Mouse (Mus musculus): ENCODE measurements around the gene Setd5. TPM values are rescaled to one million over a fixed set of nuclear protein-coding genes. Genes with fewer than 3 reads are reported as not detected.

Setd5 gene
- 100 to 1,000 TPM; 116 to 119 TPM for total RNA-seq (2021)
- long read RNA-seq, experiment 1, full-length matches to known transcripts, result 3 of 11 reads
- long read RNA-seq, experiment 1, partial matches to known transcripts, result 2 of 11 reads
- long read RNA-seq, experiment 1, other reads (novel, unspliced or antisense), result 6 of 11 reads
- long read RNA-seq, experiment 2, full-length matches to known transcripts, result 1 of 8 reads
- long read RNA-seq, experiment 2, partial matches to known transcripts, result 0 of 8 reads
- long read RNA-seq, experiment 2, other reads (novel, unspliced or antisense), result 7 of 8 reads

DNA sequence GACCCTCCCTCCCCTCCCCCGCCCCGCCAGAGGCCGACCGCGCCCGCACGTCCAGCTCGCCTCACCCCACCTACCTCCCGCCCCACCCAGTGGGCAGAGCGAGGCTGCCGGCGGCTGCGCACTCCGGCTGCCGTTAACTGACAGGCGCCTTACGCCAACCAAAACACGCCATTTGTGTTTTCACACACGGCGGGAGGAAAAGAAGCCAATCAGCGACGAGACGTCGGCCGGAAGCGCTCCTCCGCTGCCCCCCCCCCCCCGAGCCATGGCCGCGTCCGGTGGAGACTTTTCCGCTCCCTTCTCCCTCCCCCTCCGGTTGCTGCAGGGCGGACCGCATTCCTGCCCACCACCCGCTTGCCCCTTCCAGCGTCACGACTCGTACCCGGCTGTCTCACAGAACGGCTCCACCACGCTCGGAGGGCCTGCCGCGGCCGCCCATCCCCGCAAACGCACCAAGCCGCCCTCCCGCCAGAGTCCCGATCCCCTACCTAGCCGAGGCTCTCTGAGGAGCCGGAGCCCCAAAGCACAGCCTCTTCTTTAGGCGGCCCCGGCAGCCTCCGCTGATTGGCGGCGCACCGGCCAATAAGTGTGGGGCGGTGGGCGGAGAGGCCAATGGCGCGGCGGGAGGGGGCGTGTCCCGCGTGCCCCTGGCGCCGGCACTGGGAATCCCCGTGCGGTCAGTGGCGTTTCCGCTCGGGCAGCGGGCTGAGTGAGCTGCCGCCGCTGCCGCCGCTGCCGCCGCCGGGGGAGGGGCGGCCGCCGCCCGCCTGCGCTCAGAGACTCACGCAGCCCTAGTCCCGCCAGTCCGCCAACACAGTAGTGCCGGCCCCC is at the start of gene Setd5:
Gene Setd5 (plus strand): TSS at position 680 of the 831 bp plus-strand sequence.
- intact Hi-C loops (cut with DNase I), result loop anchor here (1.0 kb wide), 3 partner anchors 22 to 229 kb away; partner anchors contain the start of gene Thumpd3
- TF ChIP-seq CTCF (IDR thresholded peaks at IDR 0.05), result no peak

DNA sequence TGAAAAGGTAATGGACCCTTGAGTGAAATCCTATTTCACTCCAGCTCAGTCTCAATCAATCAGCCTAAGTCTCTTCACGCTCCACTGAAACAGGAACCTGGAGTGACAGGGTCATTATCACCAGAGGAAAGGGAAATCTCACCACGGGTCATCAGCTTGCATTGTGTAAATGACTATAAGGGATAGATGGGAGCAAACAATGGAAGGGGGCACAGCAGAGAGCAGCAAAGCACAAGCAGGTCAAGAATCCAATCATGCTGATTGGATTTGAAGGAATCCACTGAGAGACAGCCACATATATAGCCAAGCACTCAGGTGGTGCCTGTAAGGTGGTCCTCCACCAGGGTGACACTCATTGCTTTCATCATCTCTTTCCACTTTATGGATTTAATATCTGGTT is 49.7 kb upstream of the Setd5 start:
- DNase-seq (ENCODE audit: extremely low spot score in 1 of 2, low spot score in 2 of 2), result no peak
- Histone ChIP-seq H3K4me3 (no peak overlapping the region), H3K27ac (no peak overlapping the region)
- intact Hi-C loops (cut with DNase I), result no loop called here
- TF ChIP-seq CTCF (IDR thresholded peaks at IDR 0.05), result no peak

More for the DNA sequence above, at the start of gene Setd5:
- Histone ChIP-seq H3K4me3 (peak within 1 kb of the TSS; percentile 78), H3K27ac (peak within 1 kb of the TSS; percentile 99)
- peak; percentile 98 to 99 for DNase-seq (ENCODE audit: extremely low spot score in 1 of 2, low spot score in 2 of 2)

- H3K27ac ChIP-seq, result 0 out of 2 replicates have a peak overlapping the region, but pooled peaks have one; percentile 44
- no peak overlapping the region for H3K4me3 ChIP-seq
- no peak for TF ChIP-seq CTCF (IDR thresholded peaks at IDR 0.05)
- intact Hi-C loops (cut with DNase I), result no loop called here
- DNase-seq (ENCODE audit: extremely low spot score in 1 of 2, low spot score in 2 of 2), result no peak
These were observed 48.2 kb upstream of the Setd5 start for GRCm38 (mm10) chr6:113029006-113029405.

GRCm38 (mm10) chr6:113030553-113030952 is 46.6 kb upstream of the Setd5 start:
- H3K4me3 ChIP-seq, result no peak overlapping the region
- no peak for DNase-seq (ENCODE audit: extremely low spot score in 1 of 2, low spot score in 2 of 2)
- H3K27ac ChIP-seq, result peak overlapping the region; percentile 40
- no peak for TF ChIP-seq CTCF (IDR thresholded peaks at IDR 0.05)
- intact Hi-C loops (cut with DNase I), result no loop called here

DNA sequence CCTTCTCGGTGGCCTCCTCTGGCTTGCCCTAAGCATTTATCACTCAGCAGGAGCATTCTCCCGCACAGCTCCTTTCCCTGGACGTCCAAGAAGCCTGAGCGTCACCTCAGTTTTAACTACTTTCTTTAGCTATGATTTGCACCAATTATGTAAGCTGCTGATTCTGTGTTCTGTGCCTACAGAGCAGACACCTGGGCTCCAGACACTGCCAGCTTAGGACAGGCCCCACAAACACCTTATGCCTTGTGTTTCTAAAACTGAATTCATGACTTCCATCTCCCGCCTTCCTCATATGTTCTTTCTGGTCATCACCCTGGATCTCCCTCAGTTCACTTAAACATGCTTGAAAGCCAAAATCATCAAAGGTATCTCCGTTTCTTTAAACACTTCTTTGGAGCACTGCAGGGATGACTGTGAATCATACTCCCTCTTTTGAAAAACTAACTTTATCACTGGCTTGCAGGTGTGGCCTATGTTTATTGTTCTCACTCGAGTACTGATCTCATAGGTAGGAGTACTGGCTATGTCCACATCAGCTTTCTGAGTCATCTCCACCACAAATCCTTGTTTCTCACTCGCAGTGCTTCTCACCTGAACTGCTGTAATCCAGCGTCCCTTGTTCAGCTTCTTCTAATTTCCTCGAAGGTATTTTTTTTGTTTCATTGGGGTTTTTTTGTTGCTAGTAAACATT is 46.0 kb upstream of the Setd5 start:
- Histone ChIP-seq H3K27ac (peak overlapping the region; percentile 40), H3K4me3 (no peak overlapping the region)
- DNase-seq (ENCODE audit: extremely low spot score in 1 of 2, low spot score in 2 of 2), result no peak
- intact Hi-C loops (cut with DNase I), result no loop called here
- TF ChIP-seq CTCF (IDR thresholded peaks at IDR 0.05), result no peak

DNA sequence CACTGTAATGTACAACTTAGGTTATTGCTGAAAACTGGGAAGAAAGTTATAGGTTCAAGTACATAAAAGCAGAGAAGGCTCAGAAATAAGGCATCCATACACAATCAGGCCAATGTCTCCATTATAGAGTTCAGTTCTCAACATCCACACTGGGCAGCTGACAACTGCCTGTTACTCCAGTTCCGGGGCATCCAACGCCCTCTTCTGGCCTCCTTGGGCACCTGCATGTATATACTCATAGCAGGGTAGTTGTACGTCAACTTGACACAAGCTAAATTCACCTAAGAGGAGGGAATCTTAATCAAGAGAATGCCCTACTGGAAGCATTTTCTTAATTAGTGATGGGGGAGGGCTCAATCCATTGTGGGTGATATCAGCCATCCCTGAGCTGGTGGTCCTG is 45.0 kb upstream of the Setd5 start:
- no peak overlapping the region for H3K4me3 ChIP-seq
- no peak overlapping the region for H3K27ac ChIP-seq
- intact Hi-C loops (cut with DNase I), result no loop called here
- TF ChIP-seq CTCF (IDR thresholded peaks at IDR 0.05), result no peak; the same call in 1 of the 2 replicates
- no peak for DNase-seq (ENCODE audit: extremely low spot score in 1 of 2, low spot score in 2 of 2)

DNA sequence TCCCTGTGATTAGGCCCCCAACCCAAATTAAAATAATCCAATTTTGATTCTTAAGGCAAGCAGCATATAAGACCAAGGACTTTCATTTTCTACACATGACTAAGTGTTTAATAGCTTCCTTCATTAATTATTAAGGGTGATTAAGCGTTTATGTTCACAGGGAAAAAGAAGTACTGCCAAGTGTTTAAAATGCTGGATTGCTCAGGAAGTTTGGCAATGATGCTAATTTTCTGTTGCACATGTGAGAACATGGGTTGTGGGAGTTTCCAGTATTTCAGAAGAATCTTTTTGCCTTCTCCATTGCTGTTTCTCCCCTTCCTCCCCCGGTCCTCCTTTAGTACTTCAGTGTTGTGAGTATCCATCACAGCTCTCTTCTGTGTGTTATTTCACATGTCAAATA is 44.0 kb upstream of the Setd5 start:
- Histone ChIP-seq H3K4me3 (no peak overlapping the region), H3K27ac (no peak overlapping the region)
- no peak for DNase-seq (ENCODE audit: extremely low spot score in 1 of 2, low spot score in 2 of 2)
- TF ChIP-seq CTCF (IDR thresholded peaks at IDR 0.05), result no peak
- intact Hi-C loops (cut with DNase I), result no loop called here

GRCm38 (mm10) chr6:113034466-113034865 is 42.7 kb upstream of the Setd5 start:
- Histone ChIP-seq H3K4me3 (no peak overlapping the region), H3K27ac (no peak overlapping the region)
- TF ChIP-seq CTCF (IDR thresholded peaks at IDR 0.05), result no peak
- no peak for DNase-seq (ENCODE audit: extremely low spot score in 1 of 2, low spot score in 2 of 2)
- intact Hi-C loops (cut with DNase I), result no loop called here

DNA sequence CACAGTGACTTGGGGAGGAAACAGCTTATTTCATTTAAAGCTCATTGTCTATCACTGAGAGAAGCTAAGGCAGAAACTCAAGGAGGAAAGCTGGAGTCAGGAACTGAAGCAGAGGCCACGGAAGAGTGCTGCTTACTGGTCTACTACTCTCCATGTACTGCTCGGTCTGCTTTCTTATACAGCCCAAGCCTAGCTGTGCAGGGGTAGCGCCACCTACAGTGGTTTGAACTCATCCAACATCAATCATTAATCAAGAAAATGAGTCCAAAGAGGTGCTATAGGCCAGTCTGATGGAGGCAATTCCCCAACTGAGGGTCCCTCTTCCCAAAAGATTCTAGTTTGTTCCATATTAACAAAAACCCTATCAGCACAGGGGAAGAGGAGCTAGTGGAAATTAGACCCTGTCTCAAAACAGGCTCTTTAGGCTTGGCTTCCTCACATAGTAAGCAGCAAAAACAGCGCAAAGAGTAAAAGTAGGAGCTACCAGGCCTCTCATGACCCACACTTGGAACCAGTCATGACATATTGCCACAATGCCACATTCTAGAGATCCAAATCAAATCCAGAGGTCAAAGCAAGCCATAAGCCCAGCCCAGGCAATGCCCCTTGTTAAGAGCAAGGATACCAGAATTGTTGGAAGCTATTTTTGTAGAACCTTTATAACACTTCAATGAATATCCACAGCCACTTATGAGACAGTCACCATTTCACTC is 40.5 kb upstream of the Setd5 start:
- no peak overlapping the region for H3K27ac ChIP-seq
- intact Hi-C loops (cut with DNase I), result no loop called here
- no peak for TF ChIP-seq CTCF (IDR thresholded peaks at IDR 0.05)

GRCm38 (mm10) chr6:113037946-113038734 is 39.0 kb upstream of the Setd5 start:
- Histone ChIP-seq H3K4me3 (peak overlapping the region; percentile 13; the same call in 1 of the 2 replicates), H3K27ac (peak overlapping the region; percentile 61; the same call in 1 of the 2 replicates)
- intact Hi-C loops (cut with DNase I), result no loop called here
- peak; percentile 98 for TF ChIP-seq CTCF (IDR thresholded peaks at IDR 0.05)
- DNase-seq (ENCODE audit: extremely low spot score in 1 of 2, low spot score in 2 of 2), result peak; percentile 59 to 74

More for the DNA sequence above, 40.5 kb upstream of the Setd5 start:
- DNase-seq (ENCODE audit: extremely low spot score in 1 of 2, low spot score in 2 of 2), result no peak
- no peak overlapping the region for H3K4me3 ChIP-seq

- H3K4me3 ChIP-seq, result no peak overlapping the region
- intact Hi-C loops (cut with DNase I), result no loop called here
- no peak overlapping the region for H3K27ac ChIP-seq
- TF ChIP-seq CTCF (IDR thresholded peaks at IDR 0.05), result no peak
- no peak for DNase-seq (ENCODE audit: extremely low spot score in 1 of 2, low spot score in 2 of 2)
These were observed 38.5 kb upstream of the Setd5 start for GRCm38 (mm10) chr6:113038735-113039058.
